Mouse (Mus musculus) limb, embryonic 14.5 days (tissue): Measurements from ENCODE around the gene Nup188. TPM values are rescaled to one million over a fixed set of nuclear protein-coding genes. Genes with fewer than 3 reads are reported as not detected.

ENCODE experiments used
- ATAC-seq: fragments of 200-750 bp; cut with Nextera tagmentation; 2 replicates; pipeline ENCODE4 v1.8.0; 2017; ENCODE audit warnings: low read depth, moderate number of reproducible peaks, moderate TSS enrichment; ENCODE audit not compliant: low FRiP score
- DNase-seq: peaks from one replicate; pipeline ENCODE4 v3.0.0-alpha.2; 2015; ENCODE audit warnings: low spot score
- H3K27ac ChIP-seq: fragments of 300-500 bp; sonication (generic); replicated peaks from 2 replicates; pipeline ENCODE4 v1.5.1; 2014; ENCODE audit warnings: low read depth, mild to moderate bottlenecking, low read length, moderate library complexity, mixed read lengths
- H3K27me3 ChIP-seq: fragments of 300-500 bp; sonication (generic); 2 replicates; pipeline ENCODE4 v1.6.1; 2014; ENCODE audit warnings: low read length, mixed read lengths; ENCODE audit not compliant: control insufficient read depth, insufficient read depth
- H3K36me3 ChIP-seq: fragments of 300-500 bp; sonication (generic); 2 replicates; pipeline ENCODE4 v1.6.1; 2014; ENCODE audit warnings: mild to moderate bottlenecking, low read length, moderate library complexity, mixed read lengths; ENCODE audit not compliant: control insufficient read depth, insufficient read depth
- H3K4me1 ChIP-seq: fragments of 300-500 bp; sonication (generic); 2 replicates; pipeline ENCODE4 v1.6.1; 2014; ENCODE audit warnings: antibody characterized with exemption, low read length, mixed read lengths; ENCODE audit not compliant: control insufficient read depth, insufficient read depth
- H3K4me2 ChIP-seq: fragments of 300-500 bp; sonication (generic); replicated peaks from 2 replicates; pipeline ENCODE4 v1.6.1; 2014; ENCODE audit warnings: low read depth, mild to moderate bottlenecking, low read length, moderate library complexity; ENCODE audit not compliant: severe bottlenecking
- H3K4me3 ChIP-seq: fragments of 300-500 bp; sonication (generic); replicated peaks from 2 replicates; pipeline ENCODE4 v1.5.1; 2014; ENCODE audit warnings: low read length
- H3K9ac ChIP-seq: fragments of 300-500 bp; sonication (generic); 2 replicates; pipeline ENCODE4 v1.6.1; 2014; ENCODE audit warnings: mild to moderate bottlenecking, low read depth, low read length, moderate library complexity; ENCODE audit not compliant: severe bottlenecking
- H3K9me3 ChIP-seq: fragments of 300-500 bp; sonication (generic); 2 replicates; pipeline ENCODE4 v1.6.1; 2016; ENCODE audit warnings: low read length; ENCODE audit not compliant: control insufficient read depth
- POLR2A ChIP-seq: fragments of 200-500 bp; IDR thresholded peaks from 2 replicates; pipeline ENCODE4 v1.8.0; 2012; ENCODE audit warnings: inconsistent platforms, mild to moderate bottlenecking, moderate library complexity, borderline replicate concordance; ENCODE audit not compliant: insufficient read depth, insufficient read length; ENCODE audit errors: extremely low read depth
- WGBS: fragments of 180-500 bp; shearing (Covaris S2); extraction: QIAGEN DNeasy Blood & Tissue Kit; methylation state at CpG from one replicate; pipeline ENCODE4 v1.1.7; 2014; 5-methylcytosine and 5-hydroxymethylcytosine counted together
- polyA plus RNA-seq, 2 experiments: library from polyadenylated mRNA; depleted of rRNA in 1 of 2; stranded (reverse) in 1 of 2; unstranded in 1 of 2; fragments of >200 nt; fragmentation: Nextera tagmentation in 1 of 2; extraction: Ambion mirVana in 1 of 2; gene quantifications; 2 replicates each; pipeline versions ENCODE4 v1.2.1 to v1.2.3; 2012 to 2014

Gene Nup188
- polyA plus RNA-seq, 2 experiments: 39.8 to 55.6 TPM

- ATAC-seq (no peak), DNase-seq (no peak)
- H3K4me3 ChIP-seq: no peak overlapping the region
- no peak overlapping the region for H3K9ac ChIP-seq
- no peak overlapping the region for H3K27ac ChIP-seq
- H3K9me3 ChIP-seq: no peaks in the 10 kb centered on the region
- WGBS: 90% methylated on average over 4 of the region's 4 CpGs
- no peaks in the 10 kb centered on the region for H3K27me3 ChIP-seq
- H3K4me1 ChIP-seq: no peaks in the 10 kb centered on the region
- peaks cover 89% of the 10 kb centered on the region for H3K36me3 ChIP-seq
- no peak overlapping the region for H3K4me2 ChIP-seq
- no peak for TF ChIP-seq POLR2A
Measured at GRCm38 (mm10) chr2:30316136-30316535, 29.9 kb downstream of the Nup188 start.

DNA sequence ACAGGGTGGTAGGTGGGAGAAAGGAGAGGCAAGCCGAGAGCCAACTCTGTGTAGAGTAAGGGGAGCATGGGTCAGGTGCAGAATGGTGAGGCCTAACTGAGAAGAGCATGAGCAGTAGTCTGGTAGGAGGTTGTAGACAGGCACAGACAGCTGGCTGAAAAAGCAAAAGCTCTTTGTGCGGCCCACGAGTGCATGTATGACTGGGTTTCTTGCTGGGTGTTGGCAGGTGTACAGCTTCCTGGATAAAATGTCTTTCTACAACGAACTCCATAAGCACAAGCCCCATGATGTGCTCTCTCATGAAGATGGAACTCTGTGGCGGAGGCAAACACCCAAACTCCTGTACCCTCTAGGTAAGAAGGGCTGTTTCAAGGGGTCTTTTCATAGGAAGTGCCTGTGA, 30.8 kb downstream of the Nup188 start:
- Histone ChIP-seq H3K27ac (no peak overlapping the region), H3K27me3 (no peaks in the 10 kb centered on the region), H3K4me1 (no peaks in the 10 kb centered on the region), H3K4me3 (no peak overlapping the region), H3K9me3 (no peaks in the 10 kb centered on the region), H3K4me2 (no peak overlapping the region), H3K9ac (no peak overlapping the region), H3K36me3 (peaks cover 92% of the 10 kb centered on the region)
- no peak for TF ChIP-seq POLR2A
- no peak for DNase-seq
- 95% methylated on average over 5 of the region's 5 CpGs for WGBS
- ATAC-seq: no peak

- H3K36me3 ChIP-seq: peaks cover 92% of the 10 kb centered on the region
- 85% methylated on average over 4 of the region's 4 CpGs for WGBS
- ATAC-seq: no peak
Measured at GRCm38 (mm10) chr2:30319260-30319659, 33.1 kb downstream of the Nup188 start.

DNA sequence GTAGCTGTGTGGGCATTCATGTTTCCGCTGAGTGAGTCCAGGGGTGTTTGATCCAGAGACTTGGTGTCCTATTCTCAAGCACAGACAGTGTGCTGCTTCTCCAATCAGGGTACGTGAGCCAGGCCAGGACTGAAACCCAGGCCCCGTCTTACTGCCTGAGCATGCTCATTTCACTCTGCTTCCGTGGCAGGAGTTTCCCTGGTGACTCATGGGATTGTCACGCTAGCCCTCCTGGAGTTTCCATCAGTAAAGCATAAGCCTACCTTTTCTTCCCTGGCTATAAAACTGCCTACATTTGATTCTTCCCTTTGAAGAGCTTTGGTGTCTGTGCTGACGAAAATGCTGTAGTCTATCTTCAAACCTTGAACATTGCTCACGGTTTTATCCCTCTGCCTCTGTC, 36.9 kb downstream of the Nup188 start:
- WGBS: 90% methylated on average over 7 of the region's 7 CpGs
- H3K36me3 ChIP-seq: peaks cover 92% of the 10 kb centered on the region
- DNase-seq: no peak

More at GRCm38 (mm10) chr2:30319260-30319659, 33.1 kb downstream of the Nup188 start:
- DNase-seq: no peak
- no peak overlapping the region for H3K27ac ChIP-seq
- no peaks in the 10 kb centered on the region for H3K27me3 ChIP-seq
- no peaks in the 10 kb centered on the region for H3K9me3 ChIP-seq
- no peak overlapping the region for H3K4me2 ChIP-seq
- no peak for TF ChIP-seq POLR2A
- H3K4me3 ChIP-seq: no peak overlapping the region
- H3K4me1 ChIP-seq: no peaks in the 10 kb centered on the region
- no peak overlapping the region for H3K9ac ChIP-seq

DNA sequence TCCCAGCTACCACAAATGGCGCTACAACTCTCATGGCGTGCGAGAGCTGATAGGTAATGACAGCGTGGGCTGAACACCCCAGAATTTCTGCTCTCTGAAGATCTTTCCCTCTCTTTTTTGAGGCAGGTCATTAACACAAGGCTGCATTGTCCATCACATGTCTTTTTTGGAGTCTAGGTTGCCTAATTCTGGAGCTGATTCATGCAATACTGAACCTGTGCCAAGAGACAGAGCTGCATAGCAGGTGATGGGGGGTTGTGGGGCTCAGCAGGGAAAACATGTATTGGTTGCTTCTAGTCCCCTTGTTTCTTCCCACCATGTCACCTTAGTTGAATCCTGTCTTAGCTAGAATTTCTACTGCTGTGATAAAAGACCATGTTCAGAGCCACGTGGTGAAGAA, 39.1 kb downstream of the Nup188 start:
- H3K4me3 ChIP-seq: no peak overlapping the region
- H3K9ac ChIP-seq: no peak overlapping the region
- H3K9me3 ChIP-seq: no peaks in the 10 kb centered on the region
- ATAC-seq (no peak), DNase-seq (no peak)
- no peak overlapping the region for H3K4me2 ChIP-seq
- H3K4me1 ChIP-seq: no peaks in the 10 kb centered on the region
- no peak overlapping the region for H3K27ac ChIP-seq
- WGBS: 94% methylated on average over 5 of the region's 5 CpGs
- H3K27me3 ChIP-seq: no peaks in the 10 kb centered on the region
- TF ChIP-seq POLR2A: no peak
- peaks cover 99% of the 10 kb centered on the region for H3K36me3 ChIP-seq

More for the DNA sequence above, 36.9 kb downstream of the Nup188 start:
- TF ChIP-seq POLR2A: no peak
- Histone ChIP-seq H3K4me3 (no peak overlapping the region), H3K9me3 (no peaks in the 10 kb centered on the region), H3K4me1 (no peaks in the 10 kb centered on the region), H3K27ac (no peak overlapping the region), H3K9ac (no peak overlapping the region), H3K27me3 (no peaks in the 10 kb centered on the region), H3K4me2 (no peak overlapping the region)
- ATAC-seq: no peak

GRCm38 (mm10) chr2:30327276-30327675, 41.1 kb downstream of the Nup188 start:
- ATAC-seq (no peak), DNase-seq (no peak)
- Histone ChIP-seq H3K36me3 (peaks cover 98% of the 10 kb centered on the region), H3K9ac (no peak overlapping the region), H3K4me3 (no peak overlapping the region), H3K4me2 (no peak overlapping the region), H3K9me3 (no peaks in the 10 kb centered on the region), H3K27ac (no peak overlapping the region), H3K27me3 (no peaks in the 10 kb centered on the region), H3K4me1 (no peaks in the 10 kb centered on the region)
- no peak for TF ChIP-seq POLR2A
- WGBS: 90% methylated on average over 7 of the region's 7 CpGs
